ENCODE assay signal across 9 mouse cellular contexts in genomic region chr1:161735465-161736046, GRCm38 (mm10). TPM values are rescaled to one million over a fixed set of nuclear protein-coding genes. Genes with fewer than 3 reads are reported as not detected.
DNase-seq lines count a peak whose midpoint lies in the region; ATAC-seq lines count a peak whose summit lies in the region.
"Had no signal": no experiment of that assay in that cellular context is flagged by ENCODE, and none has a peak within 500 bp of the region (broad histone marks: within the 10 kb centered on the region; RNA-seq: fewer than 3 reads in every experiment).

No protein-coding gene starts in this region.

- peak; percentile 26 for DNase-seq in hindbrain, embryonic 14.5 days (ENCODE audit: low spot score)
- DNase-seq in CD4-positive, CD25-positive, alpha-beta regulatory T cell, adult 2 months (ENCODE audit: low read depth, low spot score), result peak; percentile 78
- DNase-seq in embryo, embryonic 11 days, result peak; percentile 56
- peak; percentile 13 for DNase-seq in mesoderm, embryonic 11.5 days (ENCODE audit: low read depth, low spot score)
- no peak for DNase-seq in gastrocnemius, adult 8-10 months (ENCODE audit: low spot score in 2 of 2)
- DNase-seq in adrenal gland, postnatal 36 days, result no peak
- DNase-seq in c-Kit-positive CD71-positive TER-119-positive erythroid progenitor cells, embryonic 14.5 days (ENCODE audit: low spot score), result no peak

- no peak overlapping the region for H3K4me2 ChIP-seq in hindbrain, embryonic 14.5 days (replicated peaks)
- no peak overlapping the region for H3K4me2 ChIP-seq in hindbrain, embryonic 13.5 days
- H3K4me2 ChIP-seq: limb, embryonic 15.5 days had no signal

- H3K36me3 ChIP-seq in hindbrain, embryonic 14.5 days (replicated peaks; ENCODE audit: control insufficient read depth, insufficient read depth), result no peaks in the 10 kb centered on the region
- H3K36me3 ChIP-seq in hindbrain, embryonic 13.5 days, result no peaks in the 10 kb centered on the region
- H3K36me3 ChIP-seq: limb, embryonic 15.5 days had no signal

- H3K4me1 ChIP-seq in hindbrain, embryonic 14.5 days (replicated peaks; ENCODE audit: control insufficient read depth, insufficient read depth, low read length), result no peaks in the 10 kb centered on the region
- H3K4me1 ChIP-seq in hindbrain, embryonic 13.5 days (replicated peaks), result no peaks in the 10 kb centered on the region
- H3K4me1 ChIP-seq: limb, embryonic 15.5 days had no signal

- no peaks in the 10 kb centered on the region for H3K9me3 ChIP-seq in hindbrain, embryonic 14.5 days (ENCODE audit: control insufficient read depth, low read length)
- H3K9me3 ChIP-seq in hindbrain, embryonic 13.5 days, result no peaks in the 10 kb centered on the region
- H3K9me3 ChIP-seq: limb, embryonic 15.5 days had no signal

- no peak overlapping the region for H3K27ac ChIP-seq in hindbrain, embryonic 14.5 days
- no peak overlapping the region for H3K27ac ChIP-seq in hindbrain, embryonic 13.5 days

- H3K9ac ChIP-seq in hindbrain, embryonic 14.5 days, result no peak overlapping the region
- no peak overlapping the region for H3K9ac ChIP-seq in hindbrain, embryonic 13.5 days
- H3K9ac ChIP-seq: limb, embryonic 15.5 days had no signal

- no peak overlapping the region for H3K4me3 ChIP-seq in hindbrain, embryonic 14.5 days (replicated peaks; ENCODE audit: low read length)
- H3K4me3 ChIP-seq in hindbrain, embryonic 13.5 days, result no peak overlapping the region
- H3K4me3 ChIP-seq: limb, embryonic 15.5 days had no signal

- ATAC-seq in hindbrain, embryonic 14.5 days (ENCODE audit: low FRiP score), result 0 out of 2 replicates have a peak, but pooled peaks have one; percentile 40
- ATAC-seq in hindbrain, embryonic 13.5 days (ENCODE audit: low FRiP score), result no peak

- 63% methylated on average over 11 of the region's 11 CpGs for whole genome bisulfite sequencing in hindbrain, embryonic 14.5 days
- WGBS in hindbrain, embryonic 13.5 days, result 62% methylated on average over 11 of the region's 11 CpGs

- H3K27me3 ChIP-seq in hindbrain, embryonic 14.5 days (ENCODE audit: control insufficient read depth, insufficient read depth, low read length), result no peaks in the 10 kb centered on the region
- no peaks in the 10 kb centered on the region for H3K27me3 ChIP-seq in hindbrain, embryonic 13.5 days

RNA-seq across cellular contexts. Expression of gene Fasl, which starts 52.7 kb away (rescaled TPM):
- 0.42 TPM in 1 of 2 replicates, not detected in the other for polyA plus RNA-seq in hindbrain, embryonic 14.5 days (2014; fragmentation: Nextera tagmentation; extraction: Ambion mirVana)
- 0.16 and 0.18 TPM in 2 replicates for polyA plus RNA-seq in hindbrain, embryonic 13.5 days (2015; fragmentation: Nextera tagmentation; extraction: Ambion mirVana)
- total RNA-seq in gastrocnemius, adult 8-10 months (2022), result not detected
- under 1 TPM in 1 of 2 experiments, not detected in 1; 0.17 TPM for total RNA-seq in adrenal gland, postnatal 36 days (2021)
- polyA plus RNA-seq: limb, embryonic 15.5 days had no signal

Comparison
In these comparisons a context has a peak if more than half of its experiments do, and no peak if none do; other contexts are left out.
1. DNase-seq: peak in hindbrain, embryonic 14.5 days (single experiment), CD4-positive, CD25-positive, alpha-beta regulatory T cell, adult 2 months (single experiment), embryo, embryonic 11 days (single experiment) and mesoderm, embryonic 11.5 days (single experiment); none in gastrocnemius, adult 8-10 months (0 of 2), adrenal gland, postnatal 36 days (0 of 2) and c-Kit-positive CD71-positive TER-119-positive erythroid progenitor cells, embryonic 14.5 days (single experiment).